Mouse (Mus musculus) hindbrain, postnatal 0 days (tissue): ENCODE data around the gene Agfg1. TPM values are rescaled to one million over a fixed set of nuclear protein-coding genes. Genes with fewer than 3 reads are reported as not detected.

Experiments
- ATAC-seq: fragments of 200-750 bp; cut with Nextera tagmentation; 2 replicates; pipeline ENCODE4 v1.8.0; 2017; ENCODE audit warnings: mild to moderate bottlenecking, moderate TSS enrichment, moderate library complexity
- DNase-seq: peaks from one replicate; pipeline ENCODE4 v3.0.0-alpha.2; 2015; ENCODE audit warnings: low spot score
- H3K27ac ChIP-seq: fragments of 300-500 bp; sonication (generic); 2 replicates; pipeline ENCODE4 v1.5.1; 2014; ENCODE audit warnings: mild to moderate bottlenecking
- H3K27me3 ChIP-seq: fragments of 300-500 bp; sonication (generic); 2 replicates; pipeline ENCODE4 v1.6.1; 2014; ENCODE audit warnings: low read length, mixed read lengths; ENCODE audit not compliant: insufficient read depth
- H3K36me3 ChIP-seq: fragments of 300-500 bp; sonication (generic); 2 replicates; pipeline ENCODE4 v1.6.1; 2014; ENCODE audit warnings: low read length, mixed read lengths; ENCODE audit not compliant: insufficient read depth
- H3K4me1 ChIP-seq: fragments of 300-500 bp; sonication (generic); 2 replicates; pipeline ENCODE4 v1.6.1; 2014; ENCODE audit warnings: antibody characterized with exemption, low read length, mixed read lengths; ENCODE audit not compliant: insufficient read depth
- H3K4me2 ChIP-seq: fragments of 300-500 bp; sonication (generic); 2 replicates; pipeline ENCODE4 v1.6.1; 2014; ENCODE audit warnings: low read depth, mild to moderate bottlenecking, low read length, moderate library complexity, mixed read lengths
- H3K4me3 ChIP-seq: fragments of 300-500 bp; sonication (generic); 2 replicates; pipeline ENCODE4 v1.5.1; 2014; ENCODE audit warnings: low read length
- H3K9ac ChIP-seq: fragments of 300-500 bp; sonication (generic); replicated peaks from 2 replicates; pipeline ENCODE4 v1.6.1; 2014; ENCODE audit warnings: mild to moderate bottlenecking, low read length, moderate library complexity, mixed read lengths
- H3K9me3 ChIP-seq: fragments of 300-500 bp; sonication (generic); 2 replicates; pipeline ENCODE4 v1.6.1; 2016; ENCODE audit warnings: low read length, mixed read lengths
- CTCF ChIP-seq: IDR thresholded peaks from 2 replicates; pipeline ENCODE4 v1.5.1; 2016; ENCODE audit warnings: antibody characterized with exemption, control low read depth, low read depth
- WGBS: fragments of 180-500 bp; shearing (Covaris S2); extraction: QIAGEN DNeasy Blood & Tissue Kit; methylation state at CpG from one replicate; pipeline ENCODE4 v1.1.7; 2014; 5-methylcytosine and 5-hydroxymethylcytosine counted together
- polyA plus RNA-seq: library from polyadenylated mRNA; unstranded; fragments of >200 nt; fragmentation: Nextera tagmentation; extraction: Ambion mirVana; gene quantifications from 2 replicates; pipeline ENCODE4 v1.2.1, GENCODE M21; 2015
- total RNA-seq: library from RNA; depleted of rRNA; stranded (reverse); fragments of >200 nt; gene quantifications from 2 replicates; pipeline ENCODE4 v1.2.3, GENCODE M21; 2014

Agfg1 gene
- total and polyA plus RNA-seq, 2 experiments from 2014 or later, result 20.7 to 98.6 TPM

- Histone ChIP-seq H3K9ac (no peak overlapping the region), H3K27ac (peak overlapping the region; percentile 17; the same call in 1 of the 2 replicates), H3K4me1 (no peaks in the 10 kb centered on the region), H3K9me3 (no peaks in the 10 kb centered on the region), H3K27me3 (no peaks in the 10 kb centered on the region), H3K4me3 (no peak overlapping the region), H3K36me3 (no peaks in the 10 kb centered on the region), H3K4me2 (no peak overlapping the region)
- DNase-seq (no peak), ATAC-seq (no peak)
- 57% methylated on average over 11 of the region's 11 CpGs for WGBS
- no peak for TF ChIP-seq CTCF
These were observed 6.7 kb upstream of the Agfg1 start for GRCm38 (mm10) chr1:82832495-82833021.

- ATAC-seq (no peak), DNase-seq (no peak)
- Histone ChIP-seq H3K4me3 (no peak overlapping the region), H3K4me2 (no peak overlapping the region), H3K9me3 (no peaks in the 10 kb centered on the region), H3K27ac (no peak overlapping the region), H3K4me1 (no peaks in the 10 kb centered on the region), H3K9ac (no peak overlapping the region), H3K27me3 (no peaks in the 10 kb centered on the region), H3K36me3 (no peaks in the 10 kb centered on the region)
- WGBS, result 95% methylated on average over 2 of the region's 2 CpGs
- no peak for TF ChIP-seq CTCF
These were observed 5.8 kb upstream of the Agfg1 start for GRCm38 (mm10) chr1:82833501-82833900.

GRCm38 (mm10) chr1:82834572-82834971 lies 4.7 kb upstream of the Agfg1 start:
- Histone ChIP-seq H3K27me3 (no peaks in the 10 kb centered on the region), H3K36me3 (no peaks in the 10 kb centered on the region), H3K4me1 (no peaks in the 10 kb centered on the region), H3K27ac (no peak overlapping the region), H3K4me2 (no peak overlapping the region), H3K9ac (no peak overlapping the region), H3K4me3 (no peak overlapping the region), H3K9me3 (no peaks in the 10 kb centered on the region)
- no peak for TF ChIP-seq CTCF
- DNase-seq (no peak), ATAC-seq (no peak)
- 72% methylated on average over 8 of the region's 8 CpGs for WGBS

- Histone ChIP-seq H3K9me3 (no peaks in the 10 kb centered on the region), H3K4me3 (no peak overlapping the region), H3K36me3 (no peaks in the 10 kb centered on the region), H3K27me3 (no peaks in the 10 kb centered on the region), H3K4me1 (peaks cover 7% of the 10 kb centered on the region; the same call in 1 of the 2 replicates), H3K4me2 (no peak overlapping the region), H3K9ac (no peak overlapping the region), H3K27ac (no peak overlapping the region)
- WGBS, result 80% methylated on average over 13 of the region's 13 CpGs
- ATAC-seq (no peak), DNase-seq (no peak)
- no peak for TF ChIP-seq CTCF
These were observed 2.7 kb upstream of the Agfg1 start for GRCm38 (mm10) chr1:82836342-82837217.

- Histone ChIP-seq H3K4me2 (no peak overlapping the region), H3K36me3 (no peaks in the 10 kb centered on the region), H3K27me3 (no peaks in the 10 kb centered on the region), H3K9me3 (no peaks in the 10 kb centered on the region), H3K4me1 (peaks cover 7% of the 10 kb centered on the region; the same call in 1 of the 2 replicates), H3K4me3 (no peak overlapping the region), H3K27ac (no peak overlapping the region), H3K9ac (no peak overlapping the region)
- TF ChIP-seq CTCF, result no peak
- ATAC-seq (no peak), DNase-seq (no peak)
- WGBS, result 79% methylated on average over 6 of the region's 6 CpGs
These were observed 1.7 kb upstream of the Agfg1 start for GRCm38 (mm10) chr1:82837579-82837978.

GRCm38 (mm10) chr1:82838469-82839295 lies 601 bp upstream of the Agfg1 start:
- peaks cover 7% of the 10 kb centered on the region; the same call in 1 of the 2 replicates for H3K4me1 ChIP-seq
- H3K9ac ChIP-seq, result peak overlapping the region; percentile 97
- H3K27ac ChIP-seq, result peak overlapping the region; percentile 94
- no peak for TF ChIP-seq CTCF
- H3K36me3 ChIP-seq, result no peaks in the 10 kb centered on the region
- no peaks in the 10 kb centered on the region for H3K27me3 ChIP-seq
- DNase-seq (peak; percentile 20), ATAC-seq (no peak)
- WGBS, result 25% methylated on average over 18 of the region's 18 CpGs
- peak overlapping the region; percentile 99 for H3K4me3 ChIP-seq
- H3K9me3 ChIP-seq, result no peaks in the 10 kb centered on the region
- H3K4me2 ChIP-seq, result peak overlapping the region; percentile 89
